Mouse (Mus musculus) CD4-positive, CD25-positive, alpha-beta regulatory T cell, adult 4 months (primary cell): ENCODE measurements around the gene Slc38a7. TPM values are rescaled to one million over a fixed set of nuclear protein-coding genes. Genes with fewer than 3 reads are reported as not detected.
A peak's percentile ranks its signal among the peaks of the same experiment; 100 is the strongest.

Experiments
- ATAC-seq: one replicate; pipeline ENCODE4 v1.8.0; 2017
- polyA plus RNA-seq, 2 experiments: library from polyadenylated mRNA; unstranded; fragments of 100-300 nt; shearing (Covaris generic); gene quantifications; one replicate each; pipeline ENCODE4 v1.2.1; 2017

Slc38a7 gene
- polyA plus RNA-seq, 2 experiments from 2014 or later, result 5.6 to 10.6 TPM

- ATAC-seq, result peak; percentile 87
Observed at GRCm38 (mm10) chr8:95807331-95807843, 46.0 kb downstream of the Slc38a7 start, which contains the start of gene Cnot1. Gene Cnot1 (minus strand): TSS chr8:95807464.

GRCm38 (mm10) chr8:95806461-95807191 lies 46.7 kb downstream of the Slc38a7 start:
- no peak for ATAC-seq

GRCm38 (mm10) chr8:95805482-95805881 lies 47.9 kb downstream of the Slc38a7 start:
- no peak for ATAC-seq

- no peak for ATAC-seq
Observed at GRCm38 (mm10) chr8:95802231-95802630, 51.1 kb downstream of the Slc38a7 start.

GRCm38 (mm10) chr8:95801476-95802064 lies 51.8 kb downstream of the Slc38a7 start:
- no peak for ATAC-seq

GRCm38 (mm10) chr8:95800353-95800752 lies 53.0 kb downstream of the Slc38a7 start:
- ATAC-seq, result no peak

- peak; percentile 63 for ATAC-seq
Observed at GRCm38 (mm10) chr8:95799891-95800290, 53.4 kb downstream of the Slc38a7 start.

GRCm38 (mm10) chr8:95799117-95799516 lies 54.2 kb downstream of the Slc38a7 start:
- no peak for ATAC-seq

GRCm38 (mm10) chr8:95795333-95796061 lies 57.8 kb downstream of the Slc38a7 start:
- peak; percentile 30 for ATAC-seq

Other genes starting within 250 kb of the Slc38a7 start
- gene Gins3, start 220.1 kb downstream of the Slc38a7 start, polyA plus RNA-seq, result 1 to 10 TPM; 7.6 to 9.6 TPM
- gene Ndrg4, start 176.6 kb downstream of the Slc38a7 start, polyA plus RNA-seq, result 1 to 10 TPM in 1 of 2 experiments, under 1 TPM in 1; 0.83 to 1.6 TPM
- gene Setd6, start 137.7 kb downstream of the Slc38a7 start, polyA plus RNA-seq, result 1 to 10 TPM; 5.3 to 7.0 TPM
- gene Cnot1, start 46.1 kb downstream of the Slc38a7 start, polyA plus RNA-seq, result 10 to 100 TPM; 86.9 to 92.0 TPM
- 100 to 1,000 TPM; 255 to 282 TPM for gene Sap18b, start 28.2 kb downstream of the Slc38a7 start, polyA plus RNA-seq
- gene Got2, start 35.0 kb upstream of the Slc38a7 start, polyA plus RNA-seq, result 100 to 1,000 TPM in 1 of 2 experiments, 10 to 100 TPM in 1; 59.7 to 151 TPM